Comparison of ENCODE assay signal across 8 mouse cellular contexts in genomic region chr6:56560474-56560888, GRCm38 (mm10). TPM values are rescaled to one million over a fixed set of nuclear protein-coding genes. Genes with fewer than 3 reads are reported as not detected.
A peak's percentile ranks its signal among the peaks of the same experiment; 100 is the strongest.
DNase-seq lines count a peak whose midpoint lies in the region; ATAC-seq lines count a peak whose summit lies in the region.

No protein-coding gene starts in this region.

- H3K27ac ChIP-seq in hindbrain, embryonic 14.5 days: no peak overlapping the region
- no peak overlapping the region for H3K27ac ChIP-seq in hindbrain, embryonic 10.5 days

- no peak overlapping the region for H3K4me3 ChIP-seq in hindbrain, embryonic 14.5 days (replicated peaks; ENCODE audit: low read length)
- H3K4me3 ChIP-seq in hindbrain, embryonic 10.5 days: no peak overlapping the region

- peak; percentile 35; the same call in 1 of the 2 replicates for ATAC-seq in hindbrain, embryonic 14.5 days (ENCODE audit: low FRiP score)

- H3K4me1 ChIP-seq in hindbrain, embryonic 14.5 days (replicated peaks; ENCODE audit: control insufficient read depth, insufficient read depth, low read length): no peaks in the 10 kb centered on the region; the same call in 1 of the 2 replicates
- H3K4me1 ChIP-seq in hindbrain, embryonic 10.5 days (replicated peaks): no peaks in the 10 kb centered on the region

- WGBS in hindbrain, embryonic 14.5 days: 74% methylated on average over 2 of the region's 2 CpGs
- WGBS in hindbrain, embryonic 10.5 days: 87% methylated on average over 2 of the region's 2 CpGs

- H3K36me3 ChIP-seq in hindbrain, embryonic 14.5 days (replicated peaks; ENCODE audit: control insufficient read depth, insufficient read depth): no peaks in the 10 kb centered on the region
- H3K36me3 ChIP-seq in hindbrain, embryonic 10.5 days: no peaks in the 10 kb centered on the region

- intact Hi-C loops in left cerebral cortex, postnatal 25 days (cut with DNase I): no loop called here

- H3K9ac ChIP-seq in hindbrain, embryonic 14.5 days: no peak overlapping the region

- no peak overlapping the region for H3K4me2 ChIP-seq in hindbrain, embryonic 14.5 days (replicated peaks)

- no peaks in the 10 kb centered on the region for H3K9me3 ChIP-seq in hindbrain, embryonic 14.5 days (ENCODE audit: control insufficient read depth, low read length)
- H3K9me3 ChIP-seq in hindbrain, embryonic 10.5 days: no peaks in the 10 kb centered on the region

- DNase-seq in hindbrain, embryonic 14.5 days (ENCODE audit: low spot score): peak; percentile 66
- no peak for DNase-seq in hindbrain, embryonic 10.5 days (ENCODE audit: low spot score)
- peak; percentile 98 for DNase-seq in cerebellum, adult 9-10 months
- peak; percentile 24 for DNase-seq in heart, adult 8-10 months (ENCODE audit: low spot score)
- peak; percentile 5 to 38 for DNase-seq in left cerebral cortex, postnatal 25 days (ENCODE audit: low spot score in 2 of 2)
- DNase-seq in testis, postnatal 10 days (ENCODE audit: low spot score): no peak
- DNase-seq in urinary bladder, postnatal 36 days (ENCODE audit: low spot score in 2 of 2): no peak
- DNase-seq in ovary, postnatal 14 days (ENCODE audit: low spot score): no peak

- H3K27me3 ChIP-seq in hindbrain, embryonic 14.5 days (ENCODE audit: control insufficient read depth, insufficient read depth, low read length): no peaks in the 10 kb centered on the region
- no peaks in the 10 kb centered on the region for H3K27me3 ChIP-seq in hindbrain, embryonic 10.5 days (ENCODE audit: insufficient read depth, poor library complexity, severe bottlenecking)

RNA-seq across cellular contexts. Expression of gene Pde1c, which starts 8.4 kb away (rescaled TPM):
- polyA plus RNA-seq in hindbrain, embryonic 14.5 days (2014; fragmentation: Nextera tagmentation; extraction: Ambion mirVana): 13.2 and 18.1 TPM in 2 replicates
- polyA plus RNA-seq in hindbrain, embryonic 10.5 days (2016; fragmentation: Nextera tagmentation; extraction: Ambion mirVana): 3.5 and 3.9 TPM in 2 replicates
- total RNA-seq in heart, adult 8-10 months (2022): 10 to 100 TPM; 72.2 to 86.9 (median 78.7) TPM
- 1 to 10 TPM; 4.0 to 7.9 TPM for total RNA-seq in left cerebral cortex, postnatal 25 days (2021)

Comparison
In these comparisons a context has a peak if more than half of its experiments do, and no peak if none do; other contexts are left out.
1. DNase-seq: peak in hindbrain, embryonic 14.5 days (single experiment), cerebellum, adult 9-10 months (single experiment), heart, adult 8-10 months (single experiment) and left cerebral cortex, postnatal 25 days (2 of 2); none in hindbrain, embryonic 10.5 days (single experiment), testis, postnatal 10 days (single experiment), urinary bladder, postnatal 36 days (0 of 2) and ovary, postnatal 14 days (single experiment).
2. RNA of gene Pde1c, which starts 8.4 kb away (total RNA-seq): 72.2 to 86.9 TPM in heart, adult 8-10 months; 4.0 to 7.9 TPM in left cerebral cortex, postnatal 25 days; every median in the first group is over 4 times any median in the second.